Mouse (Mus musculus): ENCODE data around the gene Tenm4.

DNA sequence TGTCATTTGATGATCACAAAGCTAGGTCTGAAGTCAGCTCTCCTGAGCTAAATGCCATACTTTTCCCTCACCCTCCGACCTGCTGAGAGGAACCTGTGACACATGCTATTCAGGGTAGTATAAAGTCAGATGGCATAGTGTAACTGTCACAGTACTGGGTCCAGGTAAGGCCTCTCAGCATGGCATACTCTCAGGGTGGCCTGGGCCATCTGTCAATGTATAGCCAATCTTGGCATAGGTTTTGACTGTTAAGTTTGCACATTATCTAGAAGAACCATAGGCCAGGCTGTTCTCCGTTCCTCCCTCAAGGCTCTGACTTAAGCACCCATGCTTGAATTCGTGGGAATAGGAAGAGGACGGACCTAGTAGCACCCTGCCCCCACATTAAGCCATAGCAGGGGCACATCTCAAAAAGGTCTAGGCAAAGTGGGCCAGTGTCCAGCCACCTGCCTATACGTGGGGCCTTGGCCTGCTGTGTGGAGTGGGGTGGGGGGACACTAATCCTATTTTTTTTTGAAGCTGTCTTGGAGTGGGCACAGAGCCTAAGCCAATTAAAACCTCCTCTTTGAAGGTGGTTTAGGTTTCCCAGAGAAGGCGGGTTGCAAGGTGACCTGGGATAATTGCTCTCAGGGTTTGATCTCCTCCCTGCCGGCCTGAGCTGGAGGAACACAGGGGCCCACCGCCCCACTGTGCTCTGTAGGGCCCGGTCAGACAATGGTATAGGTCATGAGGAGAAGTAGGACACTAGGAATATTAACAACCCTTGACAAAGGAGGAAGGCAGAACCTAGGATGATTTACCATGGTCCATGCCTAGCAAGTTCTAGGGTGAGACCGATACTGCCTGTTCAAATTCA lies 359.8 kb downstream of the Tenm4 start:
- no peak for TF ChIP-seq CTCF (IDR thresholded peaks at IDR 0.05; ENCODE audit: extremely low read depth, insufficient read length, insufficient replicate concordance, low read depth, low read length)
- no peak for TF ChIP-seq POLR2A (IDR thresholded peaks at IDR 0.05; ENCODE audit: low read depth, low read length)
